Mouse (Mus musculus) CH12.LX (cell line): ENCODE measurements at regions not wholly inside any gene's neighbourhood (a gene's known extent, or its start where the extent isn't known, plus 50 kb on each side); places are given as distances from the start of the nearest gene placed in this dataset.

ENCODE experiments used
- BHLHE40 ChIP-seq: IDR thresholded peaks from 2 replicates; pipeline ENCODE4 v1.6.1; 2011; ENCODE audit warnings: mild to moderate bottlenecking, low read depth, low read length, improper control_type of control experiment
- CTCF ChIP-seq, 2 experiments: IDR thresholded peaks in 1 of 2; conservative IDR thresholded peaks in 1 of 2; 2 replicates each; pipeline ENCODE4 v1.5.1; 2011 to 2012; ENCODE audit warnings: low read depth in 2 of 2, low read length in 2 of 2, improper control_type of control experiment in 1 of 2, inconsistent platforms in 1 of 2, mild to moderate bottlenecking in 1 of 2, moderate library complexity in 1 of 2
- E2F4 ChIP-seq: IDR thresholded peaks from 2 replicates; pipeline ENCODE4 v1.6.1; 2011; ENCODE audit warnings: low read depth, low read length, improper control_type of control experiment; ENCODE audit not compliant: insufficient replicate concordance
- HCFC1 ChIP-seq: IDR thresholded peaks from 2 replicates; pipeline ENCODE4 v1.6.1; 2012; ENCODE audit warnings: low read depth, mild to moderate bottlenecking, inconsistent platforms, low read length, improper control_type of control experiment
- JUN ChIP-seq: IDR thresholded peaks from 2 replicates; pipeline ENCODE4 v1.6.1; 2011; ENCODE audit warnings: low read depth, mild to moderate bottlenecking, low read length, improper control_type of control experiment, moderate library complexity; ENCODE audit not compliant: insufficient read depth
- JUND ChIP-seq: conservative IDR thresholded peaks from 2 replicates; pipeline ENCODE4 v1.6.1; 2011; ENCODE audit warnings: low read depth, low read length, improper control_type of control experiment
- MAX ChIP-seq: IDR thresholded peaks from 2 replicates; pipeline ENCODE4 v1.6.1; 2011; ENCODE audit warnings: low read length, improper control_type of control experiment
- MYC ChIP-seq: IDR thresholded peaks from 2 replicates; pipeline ENCODE4 v1.6.1; 2011; ENCODE audit warnings: low read depth, mild to moderate bottlenecking, improper control_type of control experiment, low read length
- POLR2A ChIP-seq: IDR thresholded peaks from 2 replicates; pipeline ENCODE4 v1.6.1; 2011; ENCODE audit warnings: low read depth, mild to moderate bottlenecking, improper control_type of control experiment, low read length
- RCOR1 ChIP-seq: conservative IDR thresholded peaks from 2 replicates; pipeline ENCODE4 v1.6.1; 2012; ENCODE audit warnings: low read depth, mild to moderate bottlenecking, inconsistent platforms, low read length, improper control_type of control experiment
- SIN3A ChIP-seq: IDR thresholded peaks from 2 replicates; pipeline ENCODE4 v1.6.1; 2012; ENCODE audit warnings: low read length, improper control_type of control experiment, inconsistent platforms
- TCF12 ChIP-seq: IDR thresholded peaks from 2 replicates; pipeline ENCODE4 v1.6.1; 2014; ENCODE audit warnings: low read depth, mild to moderate bottlenecking, inconsistent platforms, low read length, improper control_type of control experiment
- ZNF384 ChIP-seq: IDR thresholded peaks from 2 replicates; pipeline ENCODE4 v1.6.1; 2012; ENCODE audit warnings: low read depth, low read length, improper control_type of control experiment, inconsistent platforms

DNA sequence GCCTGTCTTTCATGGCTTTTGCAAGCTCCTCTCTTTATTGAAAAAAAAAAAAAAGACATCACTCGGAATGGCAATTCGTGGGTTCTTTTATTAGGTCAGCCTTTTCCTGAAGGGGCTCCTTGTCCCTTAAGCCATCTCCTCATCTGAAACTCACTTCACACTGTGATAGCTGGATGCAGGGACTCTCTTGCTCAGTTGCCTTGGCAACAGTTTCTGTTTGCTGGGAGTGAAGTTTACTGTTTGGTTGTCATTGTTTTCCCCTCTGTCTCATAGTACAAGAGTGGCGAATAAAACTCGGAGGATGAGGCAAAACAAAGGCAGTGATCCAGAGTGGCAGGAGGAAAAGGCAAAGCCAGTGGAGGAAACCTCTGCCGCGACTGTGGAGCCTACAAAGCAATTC is 194.6 kb downstream of the Brinp2 start:
- TF ChIP-seq CTCF (conservative IDR thresholded peaks at IDR 0.05 in 1 of 2, IDR thresholded peaks at IDR 0.05 in 1 of 2; ENCODE audit: low read depth in 2 of 2, low read length in 2 of 2) (no peak), POLR2A (no peak), JUN (no peak), BHLHE40 (no peak), JUND (no peak), MAX (no peak), RCOR1 (no peak), HCFC1 (no peak), SIN3A (no peak), E2F4 (no peak), TCF12 (no peak), MYC (no peak), ZNF384 (no peak)
